Mouse (Mus musculus) liver, adult 2 months (tissue): Measurements from ENCODE around the gene Mboat2. TPM values are rescaled to one million over a fixed set of nuclear protein-coding genes. Genes with fewer than 3 reads are reported as not detected.

ENCODE experiments used
- DNase-seq: peaks from one replicate; pipeline ENCODE4 v3.0.0-alpha.2; 2011; ENCODE audit warnings: low read depth, low spot score; ENCODE audit errors: extremely low read depth
- H3K27ac ChIP-seq: fragments of 200-500 bp; replicated peaks from 2 replicates; pipeline ENCODE4 v1.5.1; 2012; ENCODE audit warnings: low read depth, mild to moderate bottlenecking, control low read depth, inconsistent platforms, low read length; ENCODE audit not compliant: insufficient read depth
- H3K27me3 ChIP-seq: fragments of 200-500 bp; 2 replicates; pipeline ENCODE4 v1.6.1; 2012; ENCODE audit warnings: mild to moderate bottlenecking, moderate library complexity, low read length, inconsistent platforms; ENCODE audit not compliant: control insufficient read depth, insufficient read depth
- H3K36me3 ChIP-seq: fragments of 200-500 bp; 2 replicates; pipeline ENCODE4 v1.6.1; 2012; ENCODE audit warnings: low read length, inconsistent platforms; ENCODE audit not compliant: control insufficient read depth, insufficient read depth
- H3K4me1 ChIP-seq: fragments of 200-500 bp; 2 replicates; pipeline ENCODE4 v1.6.1; 2011; ENCODE audit warnings: low read length; ENCODE audit not compliant: control insufficient read depth, insufficient read depth
- H3K4me3 ChIP-seq: fragments of 200-500 bp; 2 replicates; pipeline ENCODE4 v1.5.1; 2011; ENCODE audit warnings: low read depth, mild to moderate bottlenecking, control low read depth, low read length, moderate library complexity; ENCODE audit not compliant: insufficient read depth
- H3K79me2 ChIP-seq: fragments of 200-500 bp; 2 replicates; pipeline ENCODE4 v1.6.1; 2012; ENCODE audit warnings: inconsistent platforms, mild to moderate bottlenecking, low read length, moderate library complexity; ENCODE audit not compliant: control insufficient read depth, insufficient read depth
- H3K9ac ChIP-seq: fragments of 200-500 bp; 2 replicates; pipeline ENCODE4 v1.6.1; 2012; ENCODE audit warnings: low read depth, mild to moderate bottlenecking, control low read depth, inconsistent platforms, low read length
- CTCF ChIP-seq: fragments of 200-500 bp; IDR thresholded peaks from 2 replicates; pipeline ENCODE4 v1.5.1; 2011; ENCODE audit warnings: low read depth, low read length, control low read depth
- POLR2A ChIP-seq: fragments of 200-500 bp; IDR thresholded peaks from 2 replicates; pipeline ENCODE4 v1.6.1; 2011; ENCODE audit warnings: low read length, control low read depth; ENCODE audit not compliant: insufficient read depth; ENCODE audit errors: extremely low read depth
- WGBS: fragments of 180-500 bp; shearing (Covaris S2); methylation state at CpG from one replicate; pipeline ENCODE4 v1.1.7; 2018; 5-methylcytosine and 5-hydroxymethylcytosine counted together
- polyA plus RNA-seq: library from polyadenylated mRNA; depleted of rRNA; stranded (reverse); fragments of >200 nt; gene quantifications from 2 replicates; pipeline ENCODE4 v1.2.3, GENCODE M21; 2012
- total RNA-seq: library from RNA; depleted of rRNA; stranded (reverse); fragments of >200 nt; gene quantifications from 2 replicates; pipeline ENCODE4 v1.2.3, GENCODE M21; 2014

Gene Mboat2
- total and polyA plus RNA-seq, 2 experiments, result 0.18 TPM; not detected in 1

DNA sequence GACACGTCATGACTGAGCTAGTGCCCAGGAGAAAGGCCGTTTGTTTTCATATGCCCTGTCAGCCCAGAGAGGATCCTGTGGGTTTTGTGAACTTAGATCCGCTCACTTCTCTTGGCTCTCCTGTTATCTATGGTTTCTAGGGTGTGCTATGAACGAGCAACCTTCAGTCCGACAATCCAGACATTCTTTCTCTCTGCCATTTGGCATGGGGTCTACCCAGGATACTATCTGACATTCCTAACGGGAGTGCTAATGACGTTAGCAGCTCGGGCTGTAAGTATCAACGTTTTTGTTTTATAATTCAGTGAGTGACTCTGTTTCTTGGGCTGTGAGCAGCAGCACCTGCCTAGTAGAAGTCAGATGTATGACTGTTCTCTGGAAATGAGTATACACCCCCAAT lies 124.5 kb downstream of the Mboat2 start:
- Histone ChIP-seq H3K27ac (no peak overlapping the region), H3K27me3 (no peaks in the 10 kb centered on the region), H3K9ac (no peak overlapping the region), H3K36me3 (no peaks in the 10 kb centered on the region), H3K79me2 (no peaks in the 10 kb centered on the region), H3K4me3 (no peak overlapping the region), H3K4me1 (no peaks in the 10 kb centered on the region)
- 81% methylated on average over 9 of the region's 9 CpGs for whole genome bisulfite sequencing
- DNase-seq, result no peak
- TF ChIP-seq CTCF (no peak), POLR2A (no peak)

DNA sequence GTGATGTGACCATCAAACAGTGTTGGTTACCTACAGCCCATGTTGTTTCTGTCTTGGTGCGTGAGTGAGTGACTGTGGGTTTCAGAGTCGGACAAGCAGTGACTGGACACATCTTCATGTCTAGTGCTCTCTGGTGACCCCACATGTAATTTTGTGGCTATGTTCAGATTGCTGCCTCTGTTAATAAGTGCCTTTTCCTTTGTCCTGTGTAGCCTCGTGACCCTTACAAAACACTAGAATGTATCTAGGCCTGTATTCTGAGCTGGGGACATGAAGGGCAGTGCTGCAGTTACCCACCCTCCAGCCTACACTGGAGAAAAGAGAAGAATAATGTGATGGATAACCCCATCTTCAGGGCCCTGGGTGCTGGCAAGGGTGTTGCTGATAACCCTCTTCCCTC lies 127.8 kb downstream of the Mboat2 start:
- no peaks in the 10 kb centered on the region for H3K79me2 ChIP-seq
- no peaks in the 10 kb centered on the region for H3K27me3 ChIP-seq
- H3K27ac ChIP-seq, result no peak overlapping the region
- H3K4me1 ChIP-seq, result no peaks in the 10 kb centered on the region
- no peak for DNase-seq
- no peak overlapping the region for H3K4me3 ChIP-seq
- no peak for TF ChIP-seq POLR2A
- no peak for TF ChIP-seq CTCF
- no peaks in the 10 kb centered on the region for H3K36me3 ChIP-seq
- H3K9ac ChIP-seq, result no peak overlapping the region
- 86% methylated on average over 3 of the region's 3 CpGs for WGBS

DNA sequence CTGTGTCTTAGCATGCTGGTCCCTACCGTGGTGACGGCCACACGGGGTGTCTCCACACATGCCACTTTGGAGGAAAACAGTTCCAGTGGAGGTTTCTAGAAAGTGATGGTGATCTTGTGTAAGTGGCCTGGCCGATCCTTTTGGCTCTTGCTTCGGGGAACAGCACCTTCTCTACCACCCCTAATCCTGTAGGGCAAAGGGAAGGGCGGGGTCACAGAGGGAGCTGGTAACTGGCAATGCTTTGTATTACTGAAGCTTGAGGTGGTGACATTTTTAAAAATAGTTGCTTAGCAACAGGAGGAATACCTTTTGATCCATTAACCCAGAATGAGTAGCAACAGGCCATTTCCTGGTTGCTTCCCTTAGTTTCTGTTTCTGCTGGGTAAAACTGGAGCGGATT lies 131.1 kb downstream of the Mboat2 start:
- Histone ChIP-seq H3K36me3 (no peaks in the 10 kb centered on the region), H3K4me1 (no peaks in the 10 kb centered on the region), H3K79me2 (no peaks in the 10 kb centered on the region), H3K9ac (no peak overlapping the region), H3K27me3 (no peaks in the 10 kb centered on the region), H3K4me3 (no peak overlapping the region), H3K27ac (no peak overlapping the region)
- 95% methylated on average over 7 of the region's 7 CpGs for WGBS
- no peak for DNase-seq
- TF ChIP-seq CTCF, result no peak

DNA sequence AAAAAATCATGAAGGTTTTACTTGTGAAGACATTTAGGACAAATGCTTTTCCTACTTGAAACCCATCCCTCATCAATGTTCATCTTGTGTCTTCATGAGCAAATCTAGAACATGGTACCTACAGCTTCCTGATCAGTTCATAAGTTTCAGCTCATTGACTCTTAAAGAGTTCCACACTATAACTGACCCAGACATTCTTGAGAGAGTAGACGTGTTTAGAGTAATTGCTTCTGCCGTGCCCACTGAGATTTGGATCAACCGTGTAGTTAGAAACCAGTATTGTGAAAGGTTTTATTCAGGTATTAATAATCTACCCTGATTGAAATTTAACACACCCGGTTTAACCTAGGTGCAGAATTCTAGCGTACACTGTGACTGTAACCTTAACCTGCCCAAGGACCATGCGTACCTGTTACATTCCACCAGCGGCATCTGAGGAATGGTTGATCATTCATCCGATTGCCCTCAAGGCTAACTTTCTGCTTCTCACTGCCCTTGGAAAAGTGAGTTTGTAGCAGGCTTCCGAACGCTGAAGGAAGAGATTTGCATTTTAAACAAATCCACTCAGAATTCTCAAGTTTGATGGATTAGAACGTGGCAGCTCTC lies 131.8 kb downstream of the Mboat2 start:
- WGBS, result 89% methylated on average over 11 of the region's 11 CpGs
- no peak for DNase-seq

DNA sequence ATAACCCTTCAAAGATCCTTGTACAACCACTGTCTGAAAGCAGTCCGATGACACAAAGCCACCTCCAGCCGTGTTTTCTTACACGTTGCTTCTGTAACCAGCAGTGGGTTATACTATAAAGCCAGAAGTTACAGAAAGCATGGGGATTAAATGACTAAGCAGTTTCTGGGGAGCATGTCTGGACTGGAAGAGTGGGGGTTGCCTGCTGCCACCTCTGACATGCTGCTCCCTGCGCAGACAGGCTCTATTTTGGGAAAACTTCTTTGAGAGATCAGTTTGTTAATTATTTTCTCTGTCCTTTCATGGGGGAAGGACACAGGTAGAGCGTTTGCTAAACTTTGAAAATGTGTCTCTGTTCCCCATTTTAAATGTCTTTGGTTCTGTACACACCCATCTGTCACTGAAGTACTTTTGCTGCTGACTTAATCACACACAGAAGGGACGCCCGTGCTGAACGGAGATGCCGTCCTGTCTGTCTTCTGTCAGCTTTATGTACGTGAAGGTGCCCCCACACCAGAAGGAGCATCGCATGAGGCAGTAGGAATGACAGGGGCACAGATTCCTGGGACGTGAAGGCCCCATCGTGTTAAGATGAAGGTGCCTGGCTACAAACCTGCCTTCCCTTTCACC lies 132.8 kb downstream of the Mboat2 start:
- Histone ChIP-seq H3K27ac (no peak overlapping the region), H3K27me3 (no peaks in the 10 kb centered on the region), H3K36me3 (no peaks in the 10 kb centered on the region), H3K4me3 (no peak overlapping the region), H3K79me2 (no peaks in the 10 kb centered on the region), H3K4me1 (no peaks in the 10 kb centered on the region), H3K9ac (no peak overlapping the region)
- no peak for DNase-seq
- no peak for TF ChIP-seq POLR2A
- no peak for TF ChIP-seq CTCF
- 72% methylated on average over 13 of the region's 13 CpGs for WGBS

More for the DNA sequence above, 131.8 kb downstream of the Mboat2 start:
- TF ChIP-seq CTCF, result no peak
- no peak for TF ChIP-seq POLR2A
- H3K36me3 ChIP-seq, result no peaks in the 10 kb centered on the region
- H3K79me2 ChIP-seq, result no peaks in the 10 kb centered on the region
- no peak overlapping the region for H3K27ac ChIP-seq
- H3K27me3 ChIP-seq, result no peaks in the 10 kb centered on the region
- no peak overlapping the region for H3K4me3 ChIP-seq
- H3K9ac ChIP-seq, result no peak overlapping the region
- no peaks in the 10 kb centered on the region for H3K4me1 ChIP-seq

DNA sequence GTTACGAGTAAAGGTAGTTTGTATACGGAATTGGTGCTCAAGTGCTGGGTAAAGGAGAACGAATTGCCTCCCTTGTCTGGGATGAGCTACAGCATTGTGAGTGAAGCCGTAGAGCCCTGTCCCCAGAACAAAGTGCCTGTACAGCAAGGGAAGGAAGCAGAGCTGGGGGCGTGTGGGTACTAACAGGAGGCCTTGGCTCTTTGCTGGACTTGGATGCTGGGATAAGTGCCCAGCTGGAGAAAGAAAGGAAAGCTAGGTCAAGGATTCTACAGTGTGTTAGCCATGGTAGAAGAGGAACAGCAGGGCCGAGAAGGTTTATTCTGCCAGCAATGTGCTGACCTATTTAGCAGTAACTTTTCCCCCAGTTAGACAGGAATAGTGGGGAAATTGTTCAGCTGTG lies 134.7 kb downstream of the Mboat2 start:
- Histone ChIP-seq H3K36me3 (no peaks in the 10 kb centered on the region), H3K9ac (no peak overlapping the region), H3K27ac (no peak overlapping the region), H3K79me2 (no peaks in the 10 kb centered on the region), H3K4me3 (no peak overlapping the region), H3K4me1 (no peaks in the 10 kb centered on the region), H3K27me3 (no peaks in the 10 kb centered on the region)
- WGBS, result 93% methylated on average over 6 of the region's 6 CpGs
- TF ChIP-seq POLR2A (no peak), CTCF (no peak)
- DNase-seq, result no peak
